In the genomic region with DNA sequence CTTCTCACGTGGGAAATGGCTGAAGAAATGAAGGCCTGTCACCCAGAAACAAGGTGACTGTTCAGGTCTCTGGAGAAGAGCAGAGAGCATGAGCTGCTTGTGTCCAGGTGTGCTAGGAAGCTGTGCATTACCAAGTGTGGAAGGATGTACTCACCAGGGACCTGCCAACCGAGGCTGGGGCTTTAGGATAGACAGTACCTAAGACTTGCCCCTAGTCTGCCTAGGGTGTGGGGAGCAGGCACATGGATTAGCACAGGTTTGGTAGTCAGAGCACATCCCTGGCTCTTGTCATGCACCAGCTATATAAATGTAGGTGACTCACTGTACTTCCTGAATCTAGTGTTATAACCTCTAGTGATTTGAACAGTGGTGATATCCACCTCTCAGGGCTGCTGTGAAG, we compare ENCODE assay signal across 31 mouse cellular contexts. TPM values are rescaled to one million over a fixed set of nuclear protein-coding genes. Genes with fewer than 3 reads are reported as not detected.
DNase-seq lines count a peak whose midpoint lies in the region; ATAC-seq lines count a peak whose summit lies in the region.
"Had no signal": no experiment of that assay in that cellular context is flagged by ENCODE, and none has a peak within 500 bp of the region (broad histone marks: within the 10 kb centered on the region; RNA-seq: fewer than 3 reads in every experiment).

No protein-coding gene starts in this region.

- H3K27ac ChIP-seq in forebrain, embryonic 11.5 days (ENCODE audit: low read depth, low read length): no peak overlapping the region
- H3K27ac ChIP-seq in forebrain, embryonic 14.5 days (ENCODE audit: low read depth, low read length): no peak overlapping the region
- no peak overlapping the region for H3K27ac ChIP-seq in kidney, embryonic 16.5 days (ENCODE audit: low read length)
- no peak overlapping the region for H3K27ac ChIP-seq in midbrain, embryonic 11.5 days (ENCODE audit: low read depth, low read length)
- H3K27ac ChIP-seq in midbrain, embryonic 15.5 days: no peak overlapping the region
- no peak overlapping the region for H3K27ac ChIP-seq in limb, embryonic 11.5 days (replicated peaks; ENCODE audit: low read depth, low read length)
- H3K27ac ChIP-seq: embryonic facial prominence, embryonic 10.5 days; embryonic facial prominence, embryonic 15.5 days; forebrain, embryonic 15.5 days; gastrocnemius, adult 2 months; hindbrain, embryonic 13.5 days; kidney, embryonic 15.5 days; limb, embryonic 12.5 days; macrophage; neural tube, embryonic 12.5 days had no signal

- no peak overlapping the region for H3K4me2 ChIP-seq in forebrain, embryonic 11.5 days (ENCODE audit: low read depth, low read length, severe bottlenecking)
- no peak overlapping the region for H3K4me2 ChIP-seq in forebrain, embryonic 14.5 days (ENCODE audit: low read length)
- no peak overlapping the region for H3K4me2 ChIP-seq in kidney, embryonic 16.5 days (replicated peaks; ENCODE audit: low read depth, low read length)
- no peak overlapping the region for H3K4me2 ChIP-seq in midbrain, embryonic 11.5 days
- H3K4me2 ChIP-seq in midbrain, embryonic 15.5 days: no peak overlapping the region
- no peak overlapping the region for H3K4me2 ChIP-seq in limb, embryonic 11.5 days (ENCODE audit: low read depth, severe bottlenecking)
- H3K4me2 ChIP-seq: embryonic facial prominence, embryonic 15.5 days; forebrain, embryonic 15.5 days; heart, embryonic 12.5 days; hindbrain, embryonic 13.5 days; kidney, embryonic 15.5 days; limb, embryonic 12.5 days; liver, embryonic 11.5 days; neural tube, embryonic 12.5 days had no signal

- H3K36me3 ChIP-seq in forebrain, embryonic 11.5 days (ENCODE audit: control insufficient read depth, insufficient read depth, low read length): no peaks in the 10 kb centered on the region
- peaks cover 44% of the 10 kb centered on the region for H3K36me3 ChIP-seq in forebrain, embryonic 14.5 days (ENCODE audit: control insufficient read depth, insufficient read depth, low read length)
- H3K36me3 ChIP-seq in kidney, embryonic 16.5 days (ENCODE audit: insufficient read depth, low read length): peaks cover 69% of the 10 kb centered on the region
- peaks cover 10% of the 10 kb centered on the region for H3K36me3 ChIP-seq in midbrain, embryonic 11.5 days (ENCODE audit: control insufficient read depth, insufficient read depth, low read length)
- H3K36me3 ChIP-seq in midbrain, embryonic 15.5 days (replicated peaks): peaks cover 20% of the 10 kb centered on the region
- H3K36me3 ChIP-seq in limb, embryonic 11.5 days (ENCODE audit: control insufficient read depth, insufficient read depth, low read length): no peaks in the 10 kb centered on the region; the same call in 1 of the 2 replicates

- H3K4me1 ChIP-seq in forebrain, embryonic 11.5 days (replicated peaks; ENCODE audit: control insufficient read depth, insufficient read depth, low read length): no peaks in the 10 kb centered on the region
- no peaks in the 10 kb centered on the region for H3K4me1 ChIP-seq in forebrain, embryonic 14.5 days (ENCODE audit: control insufficient read depth, insufficient read depth, low read length)
- no peaks in the 10 kb centered on the region for H3K4me1 ChIP-seq in kidney, embryonic 16.5 days (ENCODE audit: insufficient read depth, low read length)
- H3K4me1 ChIP-seq in midbrain, embryonic 11.5 days (ENCODE audit: control insufficient read depth, insufficient read depth, low read length): no peaks in the 10 kb centered on the region
- no peaks in the 10 kb centered on the region for H3K4me1 ChIP-seq in midbrain, embryonic 15.5 days
- H3K4me1 ChIP-seq in limb, embryonic 11.5 days (ENCODE audit: control insufficient read depth, insufficient read depth, low read length): no peaks in the 10 kb centered on the region
- H3K4me1 ChIP-seq: embryonic facial prominence, embryonic 10.5 days; embryonic facial prominence, embryonic 15.5 days; forebrain, embryonic 15.5 days; hindbrain, embryonic 13.5 days; kidney, embryonic 15.5 days; limb, embryonic 12.5 days; neural tube, embryonic 12.5 days had no signal

- no peak for ATAC-seq in forebrain, embryonic 11.5 days (replicated peaks; ENCODE audit: low FRiP score)
- no peak for ATAC-seq in forebrain, embryonic 14.5 days
- ATAC-seq in kidney, embryonic 16.5 days (ENCODE audit: low FRiP score, low TSS enrichment): no peak
- no peak for ATAC-seq in midbrain, embryonic 11.5 days (ENCODE audit: low FRiP score)
- no peak for ATAC-seq in midbrain, embryonic 15.5 days (replicated peaks)
- ATAC-seq in limb, embryonic 11.5 days (ENCODE audit: insufficient number of reproducible peaks, low FRiP score, low TSS enrichment, low read depth): no peak
- ATAC-seq: CD4-positive, CD25-positive, alpha-beta regulatory T cell, adult 4 months; forebrain, embryonic 15.5 days; lung, postnatal 0 days had no signal

- H3K9ac ChIP-seq in forebrain, embryonic 11.5 days (ENCODE audit: low read length): no peak overlapping the region
- H3K9ac ChIP-seq in forebrain, embryonic 14.5 days (ENCODE audit: low read length): no peak overlapping the region
- no peak overlapping the region for H3K9ac ChIP-seq in kidney, embryonic 16.5 days (replicated peaks; ENCODE audit: low read length)
- H3K9ac ChIP-seq in midbrain, embryonic 11.5 days (ENCODE audit: low read length): no peak overlapping the region
- H3K9ac ChIP-seq in midbrain, embryonic 15.5 days: no peak overlapping the region
- H3K9ac ChIP-seq in limb, embryonic 11.5 days (ENCODE audit: low read length): no peak overlapping the region
- H3K9ac ChIP-seq: embryonic facial prominence, embryonic 15.5 days; forebrain, embryonic 15.5 days; heart, embryonic 12.5 days; hindbrain, embryonic 13.5 days; kidney, embryonic 15.5 days; limb, embryonic 12.5 days; neural tube, embryonic 12.5 days had no signal

- no peaks in the 10 kb centered on the region for H3K27me3 ChIP-seq in forebrain, embryonic 11.5 days (ENCODE audit: control insufficient read depth, insufficient read depth, low read length)
- H3K27me3 ChIP-seq in forebrain, embryonic 14.5 days (replicated peaks; ENCODE audit: control insufficient read depth, insufficient read depth, low read length): no peaks in the 10 kb centered on the region
- H3K27me3 ChIP-seq in kidney, embryonic 16.5 days (ENCODE audit: insufficient read depth, low read length): no peaks in the 10 kb centered on the region
- H3K27me3 ChIP-seq in midbrain, embryonic 11.5 days (ENCODE audit: control insufficient read depth, insufficient read depth, low read length): no peaks in the 10 kb centered on the region
- H3K27me3 ChIP-seq in midbrain, embryonic 15.5 days (replicated peaks): no peaks in the 10 kb centered on the region
- H3K27me3 ChIP-seq in limb, embryonic 11.5 days (ENCODE audit: control insufficient read depth, insufficient read depth, low read length): no peaks in the 10 kb centered on the region
- H3K27me3 ChIP-seq: embryonic facial prominence, embryonic 15.5 days; forebrain, embryonic 15.5 days; heart, embryonic 12.5 days; hindbrain, embryonic 13.5 days; kidney, embryonic 15.5 days; limb, embryonic 12.5 days; neural tube, embryonic 12.5 days had no signal

- 84% methylated on average over 2 of the region's 2 CpGs for WGBS in forebrain, embryonic 11.5 days
- 83% methylated on average over 2 of the region's 2 CpGs for WGBS in forebrain, embryonic 14.5 days
- 86% methylated on average over 2 of the region's 2 CpGs for WGBS in kidney, embryonic 16.5 days
- WGBS in midbrain, embryonic 11.5 days: 75% methylated on average over 2 of the region's 2 CpGs
- 77% methylated on average over 2 of the region's 2 CpGs for WGBS in midbrain, embryonic 15.5 days
- WGBS in limb, embryonic 11.5 days: 75% methylated on average over 2 of the region's 2 CpGs

- no peaks in the 10 kb centered on the region for H3K9me3 ChIP-seq in forebrain, embryonic 11.5 days (ENCODE audit: control insufficient read depth, low read length)
- H3K9me3 ChIP-seq in forebrain, embryonic 14.5 days (replicated peaks; ENCODE audit: control insufficient read depth, low read length): no peaks in the 10 kb centered on the region
- peaks cover 2% of the 10 kb centered on the region; the same call in 1 of the 2 replicates for H3K9me3 ChIP-seq in kidney, embryonic 16.5 days (ENCODE audit: low read length)
- no peaks in the 10 kb centered on the region for H3K9me3 ChIP-seq in midbrain, embryonic 11.5 days (ENCODE audit: control insufficient read depth, low read length)
- H3K9me3 ChIP-seq in midbrain, embryonic 15.5 days: no peaks in the 10 kb centered on the region
- H3K9me3 ChIP-seq in limb, embryonic 11.5 days (ENCODE audit: control insufficient read depth, low read length): no peaks in the 10 kb centered on the region
- H3K9me3 ChIP-seq: embryonic facial prominence, embryonic 10.5 days; embryonic facial prominence, embryonic 15.5 days; forebrain, embryonic 15.5 days; heart, embryonic 12.5 days; hindbrain, embryonic 13.5 days; kidney, embryonic 15.5 days; limb, embryonic 12.5 days; neural tube, embryonic 12.5 days had no signal

- peak; percentile 24 for DNase-seq in forebrain, embryonic 11.5 days (ENCODE audit: low spot score)
- DNase-seq in forebrain, embryonic 14.5 days (ENCODE audit: low spot score): no peak
- DNase-seq in kidney, adult 18-20 months: peak; percentile 2
- peak; percentile 39 for DNase-seq in midbrain, embryonic 11.5 days (ENCODE audit: low spot score, missing footprints)
- DNase-seq in limb, embryonic 11.5 days (ENCODE audit: low spot score): peak; percentile 18
- DNase-seq: adrenal gland, postnatal 36 days; cerebellum, adult 18-20 months; cerebellum, postnatal 10 days; gastrocnemius, adult 2 months; gastrocnemius, postnatal 36 days; heart, postnatal 4 days; kidney, adult 11 months; kidney, postnatal 36 days; layer of hippocampus, postnatal 36 days; right cerebral cortex, adult 18-20 months; thymus, postnatal 14 days had no signal

- no peak overlapping the region for H3K4me3 ChIP-seq in forebrain, embryonic 11.5 days (ENCODE audit: low read depth, low read length)
- no peak overlapping the region for H3K4me3 ChIP-seq in forebrain, embryonic 14.5 days (ENCODE audit: low read depth, low read length)
- no peak overlapping the region for H3K4me3 ChIP-seq in kidney, embryonic 16.5 days (ENCODE audit: low read length)
- H3K4me3 ChIP-seq in midbrain, embryonic 11.5 days (ENCODE audit: low read depth, low read length): no peak overlapping the region
- no peak overlapping the region for H3K4me3 ChIP-seq in midbrain, embryonic 15.5 days
- no peak overlapping the region for H3K4me3 ChIP-seq in limb, embryonic 11.5 days (ENCODE audit: low read depth, low read length)
- H3K4me3 ChIP-seq: embryonic facial prominence, embryonic 10.5 days; embryonic facial prominence, embryonic 15.5 days; forebrain, embryonic 15.5 days; gastrocnemius, adult 2 months; heart, embryonic 12.5 days; hindbrain, embryonic 13.5 days; kidney, embryonic 15.5 days; limb, embryonic 12.5 days; myocyte; neural tube, embryonic 12.5 days had no signal

RNA-seq across cellular contexts. Expression of a gene that starts 28.2 kb away (rescaled TPM):
- 2.8 and 2.9 TPM in 2 replicates for polyA plus RNA-seq in forebrain, embryonic 11.5 days (2014; fragmentation: Nextera tagmentation; extraction: Ambion mirVana)
- 4.0 and 4.1 TPM in 2 replicates for polyA plus RNA-seq in forebrain, embryonic 14.5 days (2014; fragmentation: Nextera tagmentation; extraction: Ambion mirVana)
- 1.3 and 1.7 TPM in 2 replicates for polyA plus RNA-seq in kidney, embryonic 16.5 days (2015; fragmentation: Nextera tagmentation; extraction: Ambion mirVana)
- polyA plus RNA-seq in midbrain, embryonic 11.5 days (2014; fragmentation: Nextera tagmentation; extraction: Ambion mirVana): 2.5 and 2.9 TPM in 2 replicates
- 4.8 and 5.3 TPM in 2 replicates for polyA plus RNA-seq in midbrain, embryonic 15.5 days (2015; fragmentation: Nextera tagmentation; extraction: Ambion mirVana)
- polyA plus RNA-seq in limb, embryonic 11.5 days (2014; fragmentation: Nextera tagmentation; extraction: Ambion mirVana): 2.4 and 2.5 TPM in 2 replicates

RNA-seq across cellular contexts. Expression of a gene that starts 28.5 kb away (rescaled TPM):
- polyA plus RNA-seq in forebrain, embryonic 11.5 days (2014; fragmentation: Nextera tagmentation; extraction: Ambion mirVana): 4.7 and 4.8 TPM in 2 replicates
- 7.5 and 7.9 TPM in 2 replicates for polyA plus RNA-seq in forebrain, embryonic 14.5 days (2014; fragmentation: Nextera tagmentation; extraction: Ambion mirVana)
- polyA plus RNA-seq in kidney, embryonic 16.5 days (2015; fragmentation: Nextera tagmentation; extraction: Ambion mirVana): 4.7 and 5.4 TPM in 2 replicates
- polyA plus RNA-seq in midbrain, embryonic 11.5 days (2014; fragmentation: Nextera tagmentation; extraction: Ambion mirVana): 4.6 and 5.8 TPM in 2 replicates
- 8.1 and 8.3 TPM in 2 replicates for polyA plus RNA-seq in midbrain, embryonic 15.5 days (2015; fragmentation: Nextera tagmentation; extraction: Ambion mirVana)
- 3.6 and 4.3 TPM in 2 replicates for polyA plus RNA-seq in limb, embryonic 11.5 days (2014; fragmentation: Nextera tagmentation; extraction: Ambion mirVana)
